Mouse (Mus musculus): ENCODE results near the gene Ccng2. TPM values are rescaled to one million over a fixed set of nuclear protein-coding genes. Genes with fewer than 3 reads are reported as not detected.

Ccng2 gene
- total RNA-seq, 2 experiments from 2014 or later, result 19.7 to 21.2 TPM

Other genes with a start within 250 kb of the Ccng2 start
- under 1 TPM in 1 of 2 experiments, not detected in 1; 0.07 TPM for gene Sowahb, start 222.2 kb upstream of the Ccng2 start, total RNA-seq (2021)
- gene Sept11, start 173.8 kb upstream of the Ccng2 start, total RNA-seq (2021), result 10 to 100 TPM; 82.1 to 91.4 TPM
- 100 to 1,000 TPM; 252 to 270 TPM for gene Ccni, start 60.8 kb upstream of the Ccng2 start, total RNA-seq (2021)
- under 1 TPM in 1 of 2 experiments, not detected in 1; 0.57 TPM for gene 2010109A12Rik, start 60.7 kb upstream of the Ccng2 start, total RNA-seq (2021)

Data from heart, postnatal 10 days (tissue).